Comparison of ENCODE assay signal across 35 mouse cellular contexts in the genomic region with DNA sequence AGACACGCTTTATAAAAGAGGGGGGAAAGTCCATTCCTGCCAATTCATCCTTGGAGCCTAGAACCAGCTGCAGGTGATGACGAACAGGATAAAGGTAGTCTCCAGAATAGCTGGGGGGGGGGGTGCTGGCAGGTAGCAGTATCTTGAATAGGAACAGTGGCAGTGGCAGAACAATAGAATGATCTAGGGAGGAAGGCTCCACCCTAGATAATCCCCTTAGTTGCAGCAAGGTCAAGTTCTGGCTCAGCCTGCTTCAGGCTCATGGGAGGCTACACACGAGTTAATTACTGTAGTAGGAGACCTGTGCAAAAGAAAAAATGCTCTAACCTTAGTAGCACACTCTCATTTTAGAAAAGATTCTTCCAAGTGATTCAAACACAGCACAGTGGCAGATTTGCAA.
"Had no signal": no experiment of that assay in that cellular context is flagged by ENCODE, and none has a peak within 500 bp of the region (broad histone marks: within the 10 kb centered on the region; RNA-seq: fewer than 3 reads in every experiment).

No protein-coding gene starts in this region.

- H3K27me3 ChIP-seq: heart, embryonic 12.5 days; heart, embryonic 13.5 days; heart, embryonic 15.5 days; hindbrain, embryonic 12.5 days; hindbrain, embryonic 13.5 days; hindbrain, embryonic 15.5 days; intestine, embryonic 15.5 days; kidney, embryonic 15.5 days had no signal

- H3K9me3 ChIP-seq: heart, embryonic 12.5 days; heart, embryonic 13.5 days; heart, embryonic 15.5 days; hindbrain, embryonic 10.5 days; hindbrain, embryonic 12.5 days; hindbrain, embryonic 13.5 days; hindbrain, embryonic 15.5 days; intestine, embryonic 15.5 days; kidney, embryonic 15.5 days had no signal

- H3K27ac ChIP-seq: heart, embryonic 13.5 days; heart, embryonic 15.5 days; hindbrain, embryonic 10.5 days; hindbrain, embryonic 12.5 days; hindbrain, embryonic 13.5 days; hindbrain, embryonic 14.5 days; hindbrain, embryonic 15.5 days; hindbrain, postnatal 0 days; intestine, embryonic 15.5 days; kidney, embryonic 15.5 days; kidney, postnatal 0 days; layer of hippocampus, adult 2 months; left cerebral cortex, adult 2 months had no signal

- H3K4me3 ChIP-seq: heart, embryonic 12.5 days; heart, embryonic 13.5 days; heart, embryonic 15.5 days; hindbrain, embryonic 10.5 days; hindbrain, embryonic 12.5 days; hindbrain, embryonic 13.5 days; hindbrain, embryonic 15.5 days; intestine, embryonic 15.5 days; kidney, embryonic 15.5 days; layer of hippocampus, adult 2 months; left cerebral cortex, adult 2 months had no signal

- H3K9ac ChIP-seq: heart, embryonic 12.5 days; heart, embryonic 13.5 days; heart, embryonic 15.5 days; hindbrain, embryonic 12.5 days; hindbrain, embryonic 13.5 days; hindbrain, embryonic 14.5 days; hindbrain, embryonic 15.5 days; intestine, embryonic 15.5 days; kidney, embryonic 15.5 days had no signal

- ATAC-seq: hindbrain, embryonic 16.5 days; hindbrain, postnatal 0 days; inflammation-experienced regulatory T-cells, adult 6 months; intestine, embryonic 15.5 days; intestine, embryonic 16.5 days; intestine, postnatal 0 days had no signal

- DNase-seq: heart, postnatal 10 days; heart, postnatal 14 days; heart, postnatal 36 days; heart, postnatal 4 days; kidney, adult 11 months; kidney, adult 18-20 months; kidney, adult 2 months; kidney, adult 8-10 months; kidney, adult 9 months; kidney, postnatal 10 days; kidney, postnatal 14 days; kidney, postnatal 25 days; kidney, postnatal 36 days; kidney, postnatal 4 days; layer of hippocampus, adult 9-11 months; layer of hippocampus, postnatal 36 days had no signal

- H3K4me1 ChIP-seq: heart, embryonic 12.5 days; heart, embryonic 13.5 days; heart, embryonic 15.5 days; hindbrain, embryonic 10.5 days; hindbrain, embryonic 12.5 days; hindbrain, embryonic 15.5 days; intestine, embryonic 15.5 days; kidney, embryonic 15.5 days had no signal

- H3K4me2 ChIP-seq: heart, embryonic 11.5 days; heart, embryonic 12.5 days; heart, embryonic 13.5 days; heart, embryonic 15.5 days; hindbrain, embryonic 12.5 days; hindbrain, embryonic 13.5 days; hindbrain, embryonic 14.5 days; hindbrain, embryonic 15.5 days; intestine, embryonic 15.5 days; kidney, embryonic 15.5 days had no signal

- H3K36me3 ChIP-seq: heart, embryonic 12.5 days; heart, embryonic 13.5 days; heart, embryonic 15.5 days; hindbrain, embryonic 10.5 days; hindbrain, embryonic 12.5 days; hindbrain, embryonic 13.5 days; hindbrain, embryonic 15.5 days; intestine, embryonic 15.5 days; kidney, embryonic 15.5 days had no signal
